Mouse (Mus musculus): ENCODE measurements at regions not wholly inside any gene's neighbourhood (a gene's known extent, or its start where the extent isn't known, plus 50 kb on each side); places are given as distances from the start of the nearest gene placed in this dataset.

DNA sequence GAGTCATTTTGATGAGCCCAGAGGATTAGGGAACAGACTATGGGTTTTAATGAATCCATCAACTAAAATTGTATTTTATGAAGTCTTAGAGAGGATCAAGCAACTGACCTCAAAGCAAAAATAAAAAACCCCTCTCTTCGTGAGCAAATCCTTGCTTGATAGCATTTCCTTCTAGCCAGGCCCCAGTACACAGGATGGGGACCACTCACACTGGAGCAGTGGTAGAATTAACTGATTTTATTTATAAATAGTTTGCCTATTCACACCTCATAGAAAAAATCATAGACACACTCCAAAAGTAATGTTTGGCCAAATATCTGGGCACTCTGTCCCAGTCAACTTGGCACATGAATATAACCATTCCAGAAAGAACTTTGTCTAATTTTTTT lies 649.0 kb upstream of the Cited2 start:
- in situ Hi-C loops (cut with MboI; ENCODE audit: low sequenced_read_pairs): no loop called here

DNA sequence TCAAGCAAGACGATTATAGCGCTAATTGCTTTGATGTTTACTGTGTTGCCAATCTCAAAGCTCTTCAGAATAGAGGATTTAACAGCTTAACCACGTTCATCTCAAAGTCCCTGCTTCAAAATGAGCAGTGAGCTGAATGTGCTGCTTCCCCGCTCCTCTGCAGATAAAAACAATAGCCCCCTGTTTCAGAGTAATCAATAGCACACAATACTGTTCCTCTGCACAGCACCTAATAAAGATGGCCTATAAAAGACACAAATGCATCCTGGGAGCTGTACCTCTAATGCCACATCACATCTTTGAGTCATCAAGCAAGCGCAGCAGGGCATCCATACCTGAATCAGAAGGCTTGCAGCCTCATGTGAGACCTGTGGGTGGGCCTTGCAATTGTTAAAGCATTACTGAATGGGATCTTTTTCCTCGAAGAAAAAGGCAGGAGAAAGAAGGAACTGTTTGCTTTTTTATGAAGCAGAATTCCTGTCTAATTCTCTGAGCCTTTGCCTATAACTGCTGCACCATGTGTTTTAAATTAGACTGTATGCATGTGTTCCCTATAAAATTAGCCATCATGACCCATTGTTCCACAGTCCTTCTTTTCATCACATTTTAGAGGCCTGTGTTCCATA lies 648.5 kb upstream of the Cited2 start:
- in situ Hi-C loops (cut with MboI; ENCODE audit: low sequenced_read_pairs): no loop called here

DNA sequence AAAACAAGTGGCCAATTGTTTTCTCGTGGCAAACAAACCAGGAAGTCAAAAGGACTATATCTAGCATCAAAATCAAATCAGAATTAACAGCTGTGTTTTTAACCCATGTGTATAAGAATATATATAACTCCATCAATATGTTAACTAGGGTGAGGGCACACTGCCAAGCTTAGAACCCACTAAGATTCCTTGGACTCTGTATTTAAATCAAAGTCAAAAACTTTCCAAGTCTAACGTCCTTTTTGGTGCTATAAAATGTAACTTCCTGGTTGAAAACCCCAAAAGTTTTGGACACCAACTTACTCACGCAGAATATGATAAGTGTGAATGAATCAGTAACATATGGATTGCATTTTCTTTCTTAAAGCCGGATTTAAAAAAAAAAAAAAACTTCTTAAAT lies 647.9 kb upstream of the Cited2 start:
- in situ Hi-C loops (cut with MboI; ENCODE audit: low sequenced_read_pairs): no loop called here

DNA sequence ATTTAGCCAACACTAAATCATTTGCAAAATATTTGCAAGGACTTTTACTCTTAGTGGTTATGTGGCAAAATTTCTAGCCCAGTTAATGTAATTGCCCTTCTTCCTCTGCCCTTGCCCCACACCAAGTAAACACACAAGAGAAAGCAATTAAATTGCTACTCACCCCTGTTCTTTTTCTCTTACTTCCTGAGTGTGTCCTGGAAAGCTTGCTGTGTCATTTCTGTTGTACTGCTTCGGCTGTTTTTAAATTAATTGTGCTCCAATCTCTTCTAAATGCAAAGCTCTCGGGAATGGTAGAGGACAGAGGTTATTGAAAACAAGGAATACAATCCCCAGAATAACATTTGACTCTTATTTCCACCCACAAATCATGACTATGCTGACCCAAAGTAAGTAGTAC lies 647.4 kb upstream of the Cited2 start:
- in situ Hi-C loops (cut with MboI; ENCODE audit: low sequenced_read_pairs): no loop called here

DNA sequence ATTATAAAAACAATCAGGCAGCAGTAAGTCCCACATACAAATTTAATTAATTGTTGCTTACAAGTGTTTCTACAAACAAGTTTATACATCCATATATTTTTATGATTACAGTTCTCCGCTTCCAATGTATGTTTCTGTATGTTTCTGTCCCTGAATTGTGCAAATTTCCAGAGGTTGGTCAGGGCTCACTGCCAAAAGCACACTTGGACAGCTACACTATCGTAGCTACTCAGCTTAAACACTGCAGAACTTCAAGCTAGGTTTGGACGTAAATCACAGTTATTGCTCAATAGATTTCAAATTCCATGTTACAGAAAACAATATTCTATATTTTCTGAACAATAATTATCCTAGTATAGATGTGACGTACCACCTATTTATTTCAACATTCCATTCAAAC lies 646.8 kb upstream of the Cited2 start:
- in situ Hi-C loops (cut with MboI; ENCODE audit: low sequenced_read_pairs): no loop called here

DNA sequence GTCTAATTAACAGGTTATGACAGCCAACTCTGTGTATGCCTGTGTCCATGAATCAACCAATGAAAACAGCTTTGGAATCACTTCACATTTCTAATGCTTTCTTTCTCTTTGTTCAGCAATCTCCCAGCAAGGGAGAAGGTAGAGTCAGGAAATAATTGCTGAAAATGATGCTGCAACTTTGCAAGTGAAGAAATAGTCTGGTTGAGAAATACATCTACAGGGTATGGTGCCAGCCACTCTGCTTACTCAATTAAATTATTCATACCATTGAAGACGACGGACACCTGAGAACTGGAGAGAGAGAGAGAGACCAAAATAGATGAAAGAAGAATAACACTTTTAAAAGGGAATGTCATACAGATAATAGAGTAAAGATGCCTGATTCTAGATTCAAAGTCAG lies 645.4 kb upstream of the Cited2 start:
- in situ Hi-C loops (cut with MboI; ENCODE audit: low sequenced_read_pairs): no loop called here

DNA sequence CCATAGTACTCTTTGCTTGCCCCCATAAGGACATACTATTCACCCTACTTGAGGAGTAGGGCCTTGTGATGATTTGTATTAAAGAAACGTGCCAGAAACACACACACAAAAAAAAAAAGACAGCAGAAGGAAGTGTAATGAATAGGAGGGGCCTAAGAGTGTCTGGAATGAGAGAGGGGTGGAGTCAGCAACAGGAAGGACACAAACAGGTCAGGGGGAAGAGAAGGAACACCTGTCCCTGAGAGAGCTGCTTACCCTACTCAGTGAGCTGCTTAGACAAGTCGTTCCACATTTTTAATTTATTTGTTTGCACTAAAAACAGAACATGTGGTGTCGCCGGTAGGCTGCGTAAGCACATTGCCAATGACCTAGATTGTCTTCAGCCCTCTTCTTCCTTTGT lies 642.2 kb upstream of the Cited2 start:
- in situ Hi-C loops (cut with MboI; ENCODE audit: low sequenced_read_pairs): no loop called here

DNA sequence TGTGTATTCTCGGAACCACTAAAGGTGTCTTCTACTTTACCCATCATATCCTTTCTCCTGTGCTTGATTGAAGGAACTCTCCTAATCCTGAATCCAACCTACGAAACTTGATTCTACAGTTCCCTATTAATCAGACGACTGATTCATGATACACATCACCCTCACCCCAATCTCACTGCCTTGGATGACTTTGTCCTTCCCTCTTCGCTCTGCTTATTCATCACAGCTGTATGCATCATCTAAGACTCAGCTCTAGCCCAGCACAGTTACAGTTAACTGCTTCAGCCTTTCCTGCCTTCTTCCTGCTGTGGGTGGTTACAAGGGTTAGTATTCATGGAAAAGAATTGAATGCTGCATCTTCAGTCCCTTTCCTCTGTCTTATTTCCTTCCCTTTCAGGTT lies 640.1 kb upstream of the Cited2 start:
- in situ Hi-C loops (cut with MboI; ENCODE audit: low sequenced_read_pairs): no loop called here

DNA sequence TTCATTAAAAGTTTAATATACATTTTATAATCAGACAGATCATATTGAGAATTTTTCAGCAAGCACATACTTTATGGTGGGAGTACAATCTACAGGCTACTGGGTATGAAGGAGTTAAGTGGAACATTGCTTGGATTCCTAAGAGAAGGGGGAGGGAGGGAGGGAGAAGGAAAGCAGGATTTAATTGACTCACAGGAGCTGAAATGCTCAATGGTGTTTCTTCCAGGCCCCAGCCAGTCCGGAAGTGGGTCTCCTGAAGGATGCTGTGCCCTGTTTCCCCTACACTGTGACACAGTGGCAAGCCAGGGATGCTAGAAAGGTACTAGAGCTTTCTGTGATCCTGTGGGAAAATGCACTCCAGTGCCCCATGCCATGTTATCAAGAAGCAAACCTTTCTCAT lies 621.0 kb upstream of the Cited2 start:
- in situ Hi-C loops (cut with MboI; ENCODE audit: low sequenced_read_pairs): no loop called here

DNA sequence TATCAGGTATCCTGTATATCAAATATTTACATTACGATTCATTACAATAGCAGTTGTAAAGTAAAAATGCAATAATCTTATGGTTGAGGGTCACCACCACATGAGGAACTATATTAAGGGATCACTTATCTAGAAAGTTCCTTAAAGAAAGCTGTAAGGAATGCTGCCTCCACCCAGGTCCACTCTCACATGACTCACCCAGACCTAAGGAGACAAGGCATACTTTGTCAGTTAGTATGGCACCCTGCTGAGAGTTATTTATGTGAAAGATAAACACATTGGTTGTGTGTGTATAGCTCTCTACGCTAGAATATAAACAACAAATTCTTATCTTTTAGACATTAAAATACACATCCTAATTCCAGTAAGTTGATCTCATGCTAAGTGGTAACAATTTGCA lies 619.6 kb upstream of the Cited2 start:
- in situ Hi-C loops (cut with MboI; ENCODE audit: low sequenced_read_pairs): no loop called here

DNA sequence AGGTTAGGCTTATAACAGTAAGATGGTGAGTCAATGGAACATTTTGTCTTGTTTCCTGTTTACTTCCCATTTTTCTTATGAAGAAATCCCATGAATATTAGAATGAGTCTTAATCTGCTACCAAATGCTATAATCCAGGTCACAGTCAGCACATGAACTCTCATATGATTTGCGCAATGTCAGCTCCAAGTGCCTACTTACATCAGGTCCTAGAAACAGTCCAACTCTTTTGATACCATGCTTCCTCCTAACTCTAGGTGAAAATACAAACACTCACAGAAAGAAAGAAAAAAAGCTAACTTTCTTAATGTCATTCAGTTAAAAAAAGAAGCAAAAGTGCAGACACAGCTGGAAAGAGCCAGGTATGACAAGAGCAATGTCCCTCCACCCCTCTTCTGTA lies 616.2 kb upstream of the Cited2 start:
- in situ Hi-C loops (cut with MboI; ENCODE audit: low sequenced_read_pairs): no loop called here

DNA sequence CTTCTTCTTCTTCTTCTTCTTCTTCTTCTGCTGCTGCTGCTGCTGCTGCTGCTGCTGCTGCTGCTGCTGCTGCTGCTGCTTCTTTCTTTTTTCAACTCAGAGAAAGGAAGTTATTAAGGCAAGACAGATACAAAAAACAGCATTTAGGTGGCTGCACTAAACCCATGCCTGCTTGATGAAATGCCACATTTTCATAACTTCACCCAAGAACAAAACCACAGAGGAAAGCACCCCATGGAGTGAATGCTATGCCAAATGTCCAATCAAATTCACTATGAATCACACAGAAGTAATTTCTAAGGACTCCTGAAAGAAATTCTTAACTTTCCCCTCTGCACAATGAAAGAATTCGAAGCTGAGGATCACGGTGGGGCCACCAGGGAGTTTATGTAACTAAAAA lies 611.9 kb upstream of the Cited2 start:
- in situ Hi-C loops (cut with MboI; ENCODE audit: low sequenced_read_pairs): no loop called here

DNA sequence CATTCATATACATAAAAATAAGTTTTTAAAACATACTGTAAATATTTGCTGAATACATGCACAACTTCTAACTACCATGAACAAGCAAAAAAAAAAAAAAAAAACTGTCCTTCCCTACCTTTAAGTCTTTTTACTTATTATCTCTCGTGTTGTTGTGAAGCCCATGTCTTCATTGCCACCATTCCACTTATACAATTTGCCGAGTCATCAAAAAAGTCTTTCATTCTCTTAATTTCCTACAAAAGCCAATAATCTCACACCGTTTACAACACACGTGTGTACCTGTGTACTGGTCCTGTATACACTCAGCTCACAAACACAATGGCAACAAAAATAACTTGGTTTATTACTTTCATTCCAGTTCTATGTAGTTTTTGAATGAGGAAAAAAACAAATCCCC lies 608.2 kb upstream of the Cited2 start:
- in situ Hi-C loops (cut with MboI; ENCODE audit: low sequenced_read_pairs): no loop called here

DNA sequence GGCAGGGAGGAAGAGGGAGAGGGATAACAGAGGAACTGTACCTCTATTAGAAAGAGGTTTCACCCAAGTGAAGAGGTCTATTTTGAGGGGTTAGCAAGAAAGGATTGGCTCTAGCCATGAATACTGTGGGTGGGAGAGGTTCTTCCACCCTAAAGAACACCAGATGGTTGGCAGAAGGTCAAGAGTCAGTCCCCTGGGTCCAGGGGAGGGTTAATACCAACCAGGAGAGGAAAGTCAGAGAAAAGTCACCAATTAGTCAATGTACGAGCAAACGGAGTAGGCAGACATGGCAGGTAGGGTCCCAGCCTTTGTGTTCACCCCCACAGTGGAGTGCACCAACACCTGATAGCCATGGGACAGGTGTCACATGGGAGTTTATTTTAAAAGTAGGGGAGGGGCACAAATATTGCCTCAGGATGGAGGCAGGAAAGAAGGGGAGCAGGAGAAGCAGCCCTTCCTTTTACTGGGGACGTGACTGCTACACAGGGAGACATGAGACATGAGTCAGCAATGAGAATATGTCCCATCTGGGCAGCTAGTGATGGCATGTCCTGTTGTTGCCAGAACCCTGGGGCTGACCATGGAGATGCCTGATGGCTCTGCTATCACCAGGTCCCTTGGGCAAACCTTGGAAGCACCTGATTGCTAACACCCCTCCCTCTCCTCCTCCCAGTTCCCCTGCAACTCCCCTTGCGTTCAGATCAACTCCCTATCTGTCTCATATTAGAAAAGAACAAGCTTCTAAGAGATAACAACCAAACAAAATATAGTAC lies 593.4 kb upstream of the Cited2 start:
- in situ Hi-C loops (cut with MboI; ENCODE audit: low sequenced_read_pairs): no loop called here

DNA sequence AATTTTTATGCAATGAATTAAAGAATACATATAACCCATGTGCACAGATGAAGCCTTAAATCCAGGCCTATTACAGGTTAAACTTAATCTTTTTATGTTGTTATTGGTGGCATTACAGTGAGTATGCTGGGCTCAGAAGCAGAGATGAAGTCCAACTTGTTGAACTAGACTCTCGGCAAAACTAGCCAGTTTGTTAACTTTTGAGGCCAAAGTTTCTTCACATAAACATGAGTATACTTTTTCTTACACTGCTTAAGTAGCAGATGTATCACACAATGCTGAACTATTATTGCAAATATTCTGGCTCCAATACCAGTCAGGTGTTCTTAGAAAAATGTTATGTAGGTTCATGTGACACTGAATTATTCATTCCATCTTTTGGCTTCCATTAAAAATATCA lies 592.4 kb upstream of the Cited2 start:
- in situ Hi-C loops (cut with MboI; ENCODE audit: low sequenced_read_pairs): no loop called here

DNA sequence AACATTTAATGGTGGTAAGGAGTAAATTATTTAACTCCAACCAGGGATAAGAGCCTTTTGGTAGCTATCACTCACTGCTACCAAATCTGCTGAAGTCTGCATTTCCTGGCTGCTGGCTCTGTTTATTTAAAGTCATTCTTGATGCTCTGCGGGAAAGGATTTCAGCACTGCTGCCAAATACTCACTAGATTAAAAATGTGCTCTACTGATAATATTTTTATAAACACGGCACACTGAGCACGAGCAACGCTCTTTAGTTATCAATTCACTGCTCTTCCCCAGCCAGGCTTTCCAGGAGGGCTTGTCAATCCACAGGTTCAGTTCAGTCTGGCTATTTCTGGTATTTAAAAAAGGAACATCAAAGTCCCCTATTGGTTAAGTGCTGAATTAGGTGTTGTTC lies 591.3 kb upstream of the Cited2 start:
- in situ Hi-C loops (cut with MboI; ENCODE audit: low sequenced_read_pairs): no loop called here

DNA sequence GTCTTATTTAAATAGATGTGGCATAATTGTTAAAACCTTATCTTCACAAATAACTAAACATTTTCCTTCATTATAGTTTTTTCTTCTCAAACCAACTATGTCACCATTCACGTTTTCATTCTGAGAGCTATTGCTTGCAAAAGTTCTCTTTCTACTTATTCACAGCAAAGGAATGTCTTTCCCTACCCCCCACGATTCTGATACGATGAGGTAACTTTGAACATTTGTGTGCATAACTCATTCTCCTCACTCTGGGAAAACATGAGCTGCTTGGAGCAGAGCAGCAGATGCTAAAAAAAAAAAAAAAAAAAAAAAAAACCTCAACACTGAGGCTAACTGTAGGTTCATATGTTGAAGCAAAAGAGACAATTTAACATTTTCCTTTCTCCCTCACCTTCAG lies 547.6 kb upstream of the Cited2 start:
- in situ Hi-C loops (cut with MboI; ENCODE audit: low sequenced_read_pairs): no loop called here

DNA sequence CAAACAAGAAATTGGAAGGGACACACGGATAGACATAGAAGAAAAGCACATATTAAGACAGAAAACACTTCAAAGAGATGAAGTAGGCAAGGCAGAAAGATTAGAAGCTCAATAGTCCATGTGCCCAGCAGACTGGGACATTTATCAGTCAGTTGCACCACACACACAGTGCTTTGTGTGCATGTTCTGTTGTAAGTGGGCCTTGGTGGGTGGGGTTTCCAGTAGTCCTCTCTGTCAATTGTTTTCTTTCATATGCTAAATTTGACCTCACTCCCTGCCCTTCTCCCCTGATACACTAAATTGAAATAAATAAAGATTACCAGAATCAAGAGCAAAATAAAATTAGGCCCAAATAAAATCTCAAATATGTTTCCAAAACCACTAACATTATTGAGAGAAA lies 546.0 kb upstream of the Cited2 start:
- in situ Hi-C loops (cut with MboI; ENCODE audit: low sequenced_read_pairs): no loop called here

DNA sequence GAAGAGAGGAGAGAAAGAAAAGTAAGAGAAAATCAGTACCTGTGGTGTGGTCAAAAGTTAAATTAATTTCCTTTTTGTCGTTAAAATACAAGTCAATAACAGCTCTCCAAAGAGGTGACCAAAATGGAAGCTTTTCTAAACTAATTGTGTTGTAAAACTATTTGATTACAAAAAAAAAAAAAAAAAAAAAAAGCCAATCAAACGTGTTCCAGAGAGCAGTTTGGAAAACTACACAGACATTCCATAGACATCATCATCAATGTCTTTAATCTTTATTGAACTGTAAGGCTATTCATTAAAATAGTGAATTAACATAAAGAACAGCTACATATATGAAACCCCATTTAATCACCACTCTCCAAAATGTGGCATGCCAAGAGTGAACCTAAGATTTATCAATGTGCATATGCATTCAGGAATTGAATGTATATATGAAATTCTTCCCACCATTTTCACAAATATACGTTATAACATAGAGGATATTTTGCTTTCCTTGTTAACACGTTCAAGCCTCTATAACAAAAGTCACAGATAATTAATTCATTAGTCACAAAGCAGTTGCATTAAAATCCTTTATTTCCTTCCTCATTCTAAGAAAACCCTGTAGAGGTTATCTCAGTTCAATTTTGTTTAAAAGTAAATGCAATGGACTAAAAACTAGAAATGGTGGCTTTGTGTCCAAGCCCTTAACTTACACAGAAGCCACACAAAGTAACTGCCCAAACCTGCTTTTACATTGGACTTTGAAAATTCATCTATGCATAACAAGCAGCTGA lies 545.3 kb upstream of the Cited2 start:
- in situ Hi-C loops (cut with MboI; ENCODE audit: low sequenced_read_pairs): no loop called here

DNA sequence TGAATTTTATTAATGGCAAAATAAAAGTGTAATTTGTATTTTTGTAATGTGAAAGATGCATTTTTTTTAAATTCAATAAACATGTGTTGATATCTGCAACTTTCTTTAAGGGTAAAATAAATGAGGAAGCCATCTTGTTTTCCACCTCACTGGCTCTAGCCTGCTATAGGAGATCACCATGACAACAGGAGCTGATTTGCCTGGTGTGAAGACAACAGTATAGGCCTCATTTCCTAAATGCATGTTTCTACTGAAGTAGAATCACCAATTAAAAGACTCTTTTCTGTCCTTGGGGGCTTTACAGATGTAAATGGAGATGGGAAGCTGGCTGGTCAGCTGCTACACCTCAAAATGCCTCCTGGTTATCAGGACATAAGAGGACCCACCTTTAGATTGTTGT lies 544.4 kb upstream of the Cited2 start:
- in situ Hi-C loops (cut with MboI; ENCODE audit: low sequenced_read_pairs): no loop called here

DNA sequence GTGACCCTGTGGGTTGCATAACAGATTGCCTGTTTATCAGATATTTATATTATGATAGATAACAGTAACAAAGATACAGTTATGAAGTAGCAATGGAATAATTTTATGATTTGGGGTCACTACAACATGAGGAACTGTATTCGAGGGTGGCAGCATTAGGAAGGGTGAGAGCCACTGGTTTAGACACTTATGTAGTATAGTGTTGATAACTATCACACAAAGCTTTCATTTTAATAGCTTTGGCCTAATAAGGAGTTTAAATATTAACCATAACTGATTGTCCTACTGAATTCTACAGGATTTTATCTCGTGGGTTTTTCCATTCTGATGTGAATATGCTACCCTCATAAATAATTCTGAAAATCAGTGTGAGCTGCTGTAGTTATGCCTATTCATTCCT lies 538.6 kb upstream of the Cited2 start:
- in situ Hi-C loops (cut with MboI; ENCODE audit: low sequenced_read_pairs): no loop called here

DNA sequence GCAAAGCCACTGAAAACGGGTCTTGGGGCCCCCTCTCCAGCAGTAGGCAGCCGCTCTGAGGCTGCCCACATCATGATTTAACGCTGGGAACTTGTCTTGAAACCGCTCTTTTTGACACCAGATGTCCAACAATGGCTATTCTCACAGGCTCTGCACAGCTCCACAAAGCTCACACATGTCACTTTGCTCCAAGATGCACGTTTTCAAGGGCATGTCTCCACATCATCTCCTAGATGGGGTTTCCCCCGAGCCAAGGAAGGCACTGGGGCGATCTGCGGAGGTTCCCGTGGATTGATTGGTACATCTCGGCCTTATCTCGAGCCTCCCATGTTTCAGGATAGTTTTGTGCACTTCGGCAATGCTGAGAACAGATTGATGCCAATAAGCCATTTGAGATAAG lies 526.8 kb upstream of the Cited2 start:
- in situ Hi-C loops (cut with MboI; ENCODE audit: low sequenced_read_pairs): no loop called here

Data from CH12F3 (cell line).